Mouse (Mus musculus) CH12.LX (cell line): ENCODE measurements around the gene Rragc.

Experiments
- CTCF ChIP-seq, 2 experiments: IDR thresholded peaks in 1 of 2; conservative IDR thresholded peaks in 1 of 2; 2 replicates each; pipeline ENCODE4 v1.5.1; 2011 to 2012; ENCODE audit warnings: low read depth in 2 of 2, low read length in 2 of 2, improper control_type of control experiment in 1 of 2, inconsistent platforms in 1 of 2, mild to moderate bottlenecking in 1 of 2, moderate library complexity in 1 of 2
- EP300 ChIP-seq: IDR thresholded peaks from 2 replicates; pipeline ENCODE4 v1.6.1; 2011; ENCODE audit warnings: low read length, improper control_type of control experiment
- MAFK ChIP-seq: IDR thresholded peaks from 2 replicates; pipeline ENCODE4 v1.6.1; 2011; ENCODE audit warnings: low read length, improper control_type of control experiment; ENCODE audit not compliant: insufficient replicate concordance
- POLR2A ChIP-seq: IDR thresholded peaks from 2 replicates; pipeline ENCODE4 v1.6.1; 2011; ENCODE audit warnings: low read depth, mild to moderate bottlenecking, improper control_type of control experiment, low read length
- RCOR1 ChIP-seq: conservative IDR thresholded peaks from 2 replicates; pipeline ENCODE4 v1.6.1; 2012; ENCODE audit warnings: low read depth, mild to moderate bottlenecking, inconsistent platforms, low read length, improper control_type of control experiment
- TCF12 ChIP-seq: IDR thresholded peaks from 2 replicates; pipeline ENCODE4 v1.6.1; 2014; ENCODE audit warnings: low read depth, mild to moderate bottlenecking, inconsistent platforms, low read length, improper control_type of control experiment
- ZMIZ1 ChIP-seq: IDR thresholded peaks from 2 replicates; pipeline ENCODE4 v1.6.1; 2012; ENCODE audit warnings: low read depth, mild to moderate bottlenecking, inconsistent platforms, low read length, improper control_type of control experiment

GRCm38 (mm10) chr4:123949649-123950048, 32.4 kb downstream of the Rragc start:
- no peak for TF ChIP-seq MAFK
- no peak for TF ChIP-seq TCF12
- no peak for TF ChIP-seq EP300
- TF ChIP-seq CTCF (conservative IDR thresholded peaks at IDR 0.05 in 1 of 2, IDR thresholded peaks at IDR 0.05 in 1 of 2; ENCODE audit: low read depth in 2 of 2, low read length in 2 of 2): no peak
- no peak for TF ChIP-seq RCOR1
- TF ChIP-seq ZMIZ1: no peak
- TF ChIP-seq POLR2A: no peak
